Mouse (Mus musculus) inflammation-experienced regulatory T-cells, adult 6 months (primary cell): ENCODE results near the gene Zfp287. TPM values are rescaled to one million over a fixed set of nuclear protein-coding genes. Genes with fewer than 3 reads are reported as not detected.

ENCODE experiments used
- ATAC-seq: one replicate; pipeline ENCODE4 v1.8.0; 2017
- polyA plus RNA-seq, 3 experiments: library from polyadenylated mRNA; unstranded; fragments of 100-300 nt; shearing (Covaris generic); gene quantifications; one replicate each; pipeline ENCODE4 v1.2.1; 2017

Gene Zfp287
- 10 to 100 TPM; 17.7 to 24.7 (median 18.9) TPM for polyA plus RNA-seq

DNA sequence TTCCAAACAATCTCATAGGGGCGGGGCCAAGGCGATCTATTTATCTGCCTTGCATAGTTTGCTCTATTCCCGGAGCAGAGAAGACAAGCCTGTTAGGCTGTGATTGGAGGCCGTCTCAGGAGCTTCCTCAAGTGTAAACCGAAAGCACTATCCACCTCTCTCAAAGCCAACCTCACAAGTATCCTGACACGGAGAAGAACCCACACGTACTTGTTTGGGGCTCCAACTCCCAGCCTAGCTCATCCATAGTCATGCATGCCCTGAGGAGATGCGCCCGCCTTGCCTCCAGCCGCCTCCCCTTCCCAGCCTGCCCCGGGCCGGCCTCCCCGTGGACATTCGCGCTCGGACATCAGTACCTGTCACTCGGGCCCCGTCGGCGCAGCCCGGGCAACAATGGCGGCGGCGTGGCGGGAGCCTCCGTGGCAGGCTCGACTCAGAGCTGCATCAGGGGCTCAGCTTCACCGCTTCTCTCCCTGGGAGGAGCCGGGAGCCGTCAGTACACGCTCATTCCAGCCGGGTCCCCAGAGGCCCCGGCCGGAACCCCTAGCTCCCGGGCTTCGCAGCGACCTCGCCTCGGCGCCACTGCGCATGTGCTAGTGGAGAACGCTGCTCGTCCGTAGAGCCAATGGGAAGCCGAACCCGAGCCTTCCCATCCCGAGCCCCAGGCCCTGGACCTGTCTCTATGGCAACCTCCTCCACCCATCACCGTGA is at the start of gene Zfp287:
TSS of gene Zfp287 (minus strand) at position 595 of the 711 bp plus-strand sequence.
- peak; percentile 92 for ATAC-seq

DNA sequence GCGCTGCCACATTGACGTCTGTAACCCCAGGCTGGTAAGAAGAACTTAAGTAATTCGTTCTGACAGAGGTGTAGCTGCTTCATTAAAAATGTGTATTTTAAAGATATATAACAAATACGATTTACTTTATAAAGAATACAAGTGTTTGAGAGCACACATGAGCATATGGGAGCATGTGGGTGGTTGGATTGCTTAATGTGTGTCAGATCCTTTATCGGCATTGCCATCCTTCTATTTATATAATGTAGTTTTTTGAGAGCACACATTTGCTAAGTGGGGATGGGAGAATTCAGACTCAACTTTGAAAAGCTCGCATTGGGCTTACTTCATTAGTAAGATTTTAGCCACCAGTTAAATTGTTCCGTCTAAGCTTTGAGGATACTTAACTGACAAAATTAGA is 44.8 kb upstream of the Zfp287 start:
- ATAC-seq = no peak

DNA sequence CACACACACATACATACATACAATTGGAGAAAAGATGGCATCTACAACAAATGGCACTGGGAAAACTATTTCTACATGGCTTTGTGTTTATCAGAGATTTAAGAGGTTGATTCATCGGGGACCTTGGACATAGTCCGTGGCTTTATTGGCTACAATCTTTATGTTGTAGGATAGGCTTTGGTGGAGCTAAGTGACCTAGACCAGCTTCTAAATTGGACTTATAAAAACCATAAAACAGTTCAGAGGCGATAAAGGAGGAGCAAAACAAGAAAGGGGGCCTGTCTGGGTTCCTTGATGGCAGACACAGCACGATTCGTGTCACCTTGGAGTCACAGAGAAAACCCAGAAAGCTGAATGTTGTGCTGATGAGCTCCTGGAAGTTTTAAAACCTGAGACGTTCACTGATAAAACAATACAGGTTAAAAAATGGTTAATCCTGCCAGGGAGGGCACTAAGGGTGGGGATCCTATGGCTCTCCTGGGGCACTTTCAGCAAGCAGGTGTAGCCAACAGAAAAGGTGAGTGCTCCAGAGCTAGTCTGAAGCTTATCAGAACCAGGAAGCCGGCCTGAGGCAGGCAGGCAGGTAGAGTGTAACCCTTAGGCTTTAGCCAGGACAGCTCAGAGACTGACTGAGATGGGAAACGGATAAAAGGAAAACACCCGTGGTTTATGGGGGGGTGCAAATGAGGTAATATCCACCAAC is 29.2 kb upstream of the Zfp287 start:
- no peak for ATAC-seq

- no peak for ATAC-seq
Observed at GRCm38 (mm10) chr11:62758491-62758890, 26.8 kb upstream of the Zfp287 start.

GRCm38 (mm10) chr11:62757906-62758305 is 26.2 kb upstream of the Zfp287 start:
- no peak for ATAC-seq

- no peak for ATAC-seq
Observed at GRCm38 (mm10) chr11:62757143-62757507, 25.4 kb upstream of the Zfp287 start.

DNA sequence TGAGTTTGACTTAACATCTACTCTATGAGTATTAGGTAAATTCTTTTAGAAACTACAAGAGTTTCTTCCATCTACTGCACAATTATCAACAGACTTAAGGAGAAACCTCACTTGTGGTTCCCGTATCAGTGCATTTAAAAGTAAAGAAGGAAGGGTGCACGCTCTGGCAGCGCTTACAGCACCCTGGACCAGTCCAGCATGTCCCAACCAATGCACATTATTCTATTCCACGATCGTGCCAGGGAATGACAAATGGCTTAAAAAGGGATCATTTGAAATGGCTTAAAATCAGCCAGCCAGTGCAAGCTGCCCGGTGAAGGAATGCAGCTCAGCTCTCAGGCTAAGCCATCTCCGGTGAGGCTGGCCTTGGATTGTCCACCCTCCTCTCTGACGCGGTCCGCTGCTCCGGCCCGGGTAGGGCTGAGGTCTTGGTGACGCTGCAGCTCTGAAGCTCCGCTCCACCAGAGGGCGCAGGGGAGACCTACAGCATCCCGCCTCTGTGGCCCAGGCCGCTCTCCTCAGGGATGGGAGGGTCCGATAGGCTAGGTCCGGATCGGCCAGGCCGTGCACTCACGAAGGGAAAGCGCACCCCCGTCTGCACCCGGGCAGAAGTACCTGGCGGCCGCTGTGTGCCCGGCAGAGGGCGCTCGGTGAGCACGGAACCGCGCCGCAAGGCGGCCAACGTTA is 24.9 kb upstream of the Zfp287 start:
- ATAC-seq = peak; percentile 74

- no peak for ATAC-seq
Observed at GRCm38 (mm10) chr11:62752780-62753179, 21.1 kb upstream of the Zfp287 start, which contains the start of gene Gm10428. Gene Gm10428, plus strand, starts transcription at chr11:62753100.

DNA sequence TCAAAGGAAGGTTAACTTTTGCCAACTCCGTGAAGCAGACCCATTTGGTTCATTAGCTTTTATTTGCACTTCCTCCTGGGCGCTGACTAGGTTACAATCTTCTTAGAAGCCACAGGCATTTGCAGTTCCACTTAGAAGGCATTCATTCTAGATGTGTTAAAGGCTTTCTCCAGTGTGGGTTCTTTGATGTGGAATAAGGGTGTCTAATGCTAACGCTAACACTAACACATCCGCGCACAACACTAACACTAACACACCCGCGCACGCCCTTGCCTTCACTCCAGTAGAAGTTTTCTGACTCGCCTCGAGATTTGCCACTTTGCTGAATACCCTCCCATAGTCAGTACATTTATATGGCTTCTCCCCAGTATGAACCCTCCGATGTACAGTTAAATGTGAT is 20.5 kb upstream of the Zfp287 start:
- ATAC-seq = peak; percentile 48

- ATAC-seq = peak; percentile 26
Observed at GRCm38 (mm10) chr11:62749445-62749844, 17.7 kb upstream of the Zfp287 start.

DNA sequence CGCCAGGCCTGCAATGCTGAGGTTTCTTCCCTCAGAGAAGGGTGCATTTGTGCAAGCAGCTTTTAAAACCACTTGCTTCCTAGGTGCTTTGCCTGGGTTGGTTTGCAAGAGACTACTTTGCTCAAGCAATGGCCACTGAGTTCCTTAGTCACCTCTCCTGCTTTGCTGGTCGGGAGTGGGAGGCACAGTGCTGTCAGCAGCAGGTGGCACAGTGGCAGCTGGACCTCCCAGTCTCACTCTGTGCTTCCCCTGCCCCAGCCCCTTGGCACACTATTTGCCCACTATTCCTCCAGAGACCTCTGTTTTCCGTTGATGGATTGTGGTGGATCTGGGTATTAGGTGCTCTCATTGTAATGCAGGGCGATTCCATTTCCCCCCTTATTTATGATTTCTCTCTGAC is 16.4 kb upstream of the Zfp287 start:
- no peak for ATAC-seq

- ATAC-seq = no peak
Observed at GRCm38 (mm10) chr11:62747227-62747626, 15.5 kb upstream of the Zfp287 start.

DNA sequence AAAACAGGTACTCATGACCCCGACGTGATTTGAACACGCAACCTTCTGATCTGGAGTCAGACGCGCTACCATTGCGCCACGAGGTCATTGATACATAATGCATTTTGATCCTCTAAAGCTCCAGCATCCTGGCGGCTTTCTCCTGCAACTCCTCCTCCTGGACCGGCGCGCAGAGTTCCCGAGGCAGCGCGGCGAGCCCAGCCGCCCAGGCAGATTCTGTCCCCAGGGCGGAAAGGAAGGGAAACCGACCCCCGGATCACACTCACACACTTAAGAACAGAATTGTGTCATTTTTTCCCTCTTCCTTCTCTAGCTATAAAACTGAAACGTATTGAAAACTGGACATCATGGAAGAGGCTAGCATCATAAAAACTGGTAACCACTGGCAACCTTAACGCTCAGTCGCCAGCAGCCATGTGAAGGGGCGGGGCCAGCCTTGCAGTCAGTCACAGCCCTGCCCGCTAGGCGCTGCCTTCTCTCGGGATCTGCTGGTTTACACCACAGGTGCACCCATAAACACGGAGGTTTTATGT is 14.4 kb upstream of the Zfp287 start:
- peak; percentile 47 for ATAC-seq

- peak; percentile 72 for ATAC-seq
Observed at GRCm38 (mm10) chr11:62744103-62744502, 12.4 kb upstream of the Zfp287 start.

DNA sequence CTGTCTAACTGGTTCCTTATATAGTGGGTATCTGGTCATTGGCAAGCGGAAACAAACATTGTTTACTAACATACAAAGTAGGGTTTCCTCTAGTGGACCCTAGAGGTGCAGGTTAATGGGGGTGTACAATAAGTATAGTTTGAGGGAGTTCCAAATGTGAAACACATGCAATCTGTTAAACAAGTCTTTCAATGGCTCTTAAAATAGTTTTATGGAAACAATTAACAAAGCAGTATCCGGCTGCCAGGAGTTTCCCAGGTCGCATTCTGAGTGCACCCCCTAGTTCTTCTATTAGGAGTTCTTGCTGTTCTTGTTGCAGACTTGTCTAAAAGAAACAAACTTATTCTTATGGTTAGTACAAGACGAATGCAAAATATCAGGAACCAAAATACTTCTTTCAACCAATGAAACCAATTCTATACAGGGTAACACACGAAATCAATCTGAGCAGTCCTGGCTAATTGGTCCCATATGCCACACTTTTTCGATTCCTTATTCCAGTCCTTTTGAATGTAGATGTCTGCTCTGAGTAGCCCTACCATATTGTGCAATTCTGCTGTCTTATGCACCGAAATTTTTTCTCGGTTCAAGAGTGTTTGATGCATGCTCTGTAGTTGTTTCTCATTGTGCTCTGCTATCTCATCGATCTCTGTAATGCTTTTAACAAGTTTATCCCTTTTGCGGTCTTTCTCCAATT is 10.7 kb upstream of the Zfp287 start:
- ATAC-seq = no peak

GRCm38 (mm10) chr11:62741186-62741585 is 9.5 kb upstream of the Zfp287 start:
- peak; percentile 73 for ATAC-seq

GRCm38 (mm10) chr11:62732665-62733064 is 960 bp upstream of the Zfp287 start:
- ATAC-seq = no peak

DNA sequence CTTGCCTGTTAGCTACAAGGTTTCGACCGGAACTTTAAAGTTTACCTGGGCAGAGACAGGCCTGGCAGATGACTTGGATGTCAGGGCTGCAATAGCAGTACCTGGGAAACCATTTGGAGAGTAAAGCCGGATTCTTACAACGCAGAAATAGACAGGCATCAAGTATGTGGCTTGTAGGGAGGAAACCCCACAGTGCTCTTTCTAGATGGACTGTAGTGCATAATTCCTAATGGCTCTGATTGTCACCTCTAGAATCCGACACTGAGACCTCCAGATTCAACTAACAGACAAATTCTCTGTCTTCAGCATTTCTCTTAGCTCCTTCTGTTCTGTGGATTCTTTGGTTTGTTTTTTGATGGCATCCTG is 300 bp upstream of the Zfp287 start:
- ATAC-seq = no peak

- no peak for ATAC-seq
Observed at GRCm38 (mm10) chr11:62728276-62728675, 3.4 kb downstream of the Zfp287 start.

DNA sequence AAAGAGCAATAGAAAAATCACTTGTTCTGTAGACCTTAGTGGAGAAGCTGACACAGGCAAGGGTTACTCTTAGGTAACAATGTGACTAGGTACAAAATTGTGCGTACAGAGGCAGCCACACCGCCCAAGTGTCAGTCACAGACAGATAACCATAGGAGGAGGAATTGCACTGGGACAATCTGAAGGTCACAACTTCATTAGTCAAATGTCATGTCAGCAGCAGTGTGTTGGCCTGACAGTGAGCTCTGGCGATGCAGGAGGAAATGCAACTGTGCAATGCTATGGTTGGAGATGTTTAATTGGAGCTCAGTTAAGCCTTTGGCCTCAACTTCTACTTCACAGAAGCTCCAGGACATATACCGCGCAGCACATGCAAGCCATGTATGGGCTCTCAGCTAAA is 21.0 kb downstream of the Zfp287 start:
- ATAC-seq = no peak

- ATAC-seq = no peak
Observed at GRCm38 (mm10) chr11:62708252-62708651, 23.5 kb downstream of the Zfp287 start.

DNA sequence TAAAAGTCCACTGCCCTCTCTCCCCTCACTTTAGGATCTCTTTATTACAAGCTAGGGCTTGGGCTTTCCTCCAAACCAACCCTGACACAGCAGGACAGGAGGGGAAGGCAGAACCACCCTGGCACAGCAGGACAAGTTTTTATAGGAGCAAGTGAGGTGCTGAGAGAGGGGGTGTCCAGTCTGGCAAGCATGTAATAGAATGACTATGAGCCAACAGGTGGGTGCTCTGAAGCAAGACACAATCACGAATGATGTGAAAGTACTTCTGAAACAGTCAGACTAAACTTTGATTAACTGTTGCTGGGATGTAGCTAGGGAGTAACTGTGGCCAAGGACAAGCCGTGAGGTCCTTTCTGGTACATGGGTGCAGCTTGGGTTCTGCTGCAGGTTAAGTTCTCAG is 25.6 kb downstream of the Zfp287 start:
- no peak for ATAC-seq

GRCm38 (mm10) chr11:62701218-62701617 is 30.5 kb downstream of the Zfp287 start:
- no peak for ATAC-seq
